Mouse (Mus musculus) CH12.LX (cell line): ENCODE data around the gene Clasrp. TPM values are rescaled to one million over a fixed set of nuclear protein-coding genes. Genes with fewer than 3 reads are reported as not detected.
A peak's percentile ranks its signal among the peaks of the same experiment; 100 is the strongest.

Experiments
- DNase-seq: peaks from one replicate; pipeline ENCODE4 v3.0.0-alpha.2; 2013; ENCODE audit errors: extremely low read depth
- H3K27ac ChIP-seq: 2 replicates; pipeline ENCODE4 v1.5.1; 2012; ENCODE audit warnings: low read depth, mild to moderate bottlenecking, control low read depth, moderate library complexity; ENCODE audit not compliant: insufficient read depth
- H3K27me3 ChIP-seq: replicated peaks from 2 replicates; pipeline ENCODE3; 2012; ENCODE audit warnings: inconsistent platforms
- H3K36me3 ChIP-seq, 2 experiments: replicated peaks in 1 of 2; 2 replicates each; pipeline versions ENCODE3 to v1.6.1; 2012; ENCODE audit warnings: inconsistent platforms in 1 of 2, low read length in 1 of 2, mild to moderate bottlenecking in 1 of 2, mixed read lengths in 1 of 2, moderate library complexity in 1 of 2; ENCODE audit not compliant: control insufficient read depth in 1 of 2, insufficient read depth in 1 of 2
- H3K4me1 ChIP-seq, 2 experiments: 2 replicates each; pipeline ENCODE4 v1.6.1; 2012; ENCODE audit warnings: inconsistent platforms in 1 of 2, moderate library complexity in 1 of 2; ENCODE audit not compliant: insufficient read depth in 2 of 2, control insufficient read depth in 1 of 2
- H3K4me2 ChIP-seq: 2 replicates; pipeline ENCODE4 v1.6.1; 2012; ENCODE audit warnings: low read depth, mild to moderate bottlenecking, control low read depth; ENCODE audit not compliant: poor library complexity, insufficient read depth, severe bottlenecking
- H3K4me3 ChIP-seq, 3 experiments: fragments of 150-350 bp in 1 of 3; sonication (generic) in 1 of 3; replicated peaks in 1 of 3; 2 replicates each; pipeline versions ENCODE3 to v1.5.1; 2011 to 2012; ENCODE audit warnings: low read depth in 2 of 3, low read length in 2 of 3, mild to moderate bottlenecking in 2 of 3, moderate library complexity in 2 of 3, control low read depth in 1 of 3, improper control_type of control experiment in 1 of 3, inconsistent platforms in 1 of 3, mixed read lengths in 1 of 3; ENCODE audit not compliant: poor library complexity in 1 of 3
- H3K79me2 ChIP-seq: replicated peaks from 2 replicates; pipeline ENCODE4 v1.6.1; 2012; ENCODE audit warnings: mild to moderate bottlenecking, moderate library complexity; ENCODE audit not compliant: control insufficient read depth, poor library complexity, insufficient read depth, severe bottlenecking; ENCODE audit errors: extremely low read depth
- H3K9ac ChIP-seq: 2 replicates; pipeline ENCODE4 v1.6.1; 2012; ENCODE audit warnings: low read depth, mild to moderate bottlenecking, control low read depth, moderate library complexity; ENCODE audit not compliant: insufficient read depth
- H3K9me3 ChIP-seq: replicated peaks from 2 replicates; pipeline ENCODE3; 2012; ENCODE audit warnings: low read length, inconsistent platforms, mixed read lengths
- BHLHE40 ChIP-seq: IDR thresholded peaks from 2 replicates; pipeline ENCODE4 v1.6.1; 2011; ENCODE audit warnings: mild to moderate bottlenecking, low read depth, low read length, improper control_type of control experiment
- CHD1 ChIP-seq: IDR thresholded peaks from 2 replicates; pipeline ENCODE4 v1.6.1; 2012; ENCODE audit warnings: low read depth, low read length, improper control_type of control experiment, inconsistent platforms
- CHD2 ChIP-seq: IDR thresholded peaks from 2 replicates; pipeline ENCODE4 v1.6.1; 2011; ENCODE audit warnings: low read length, improper control_type of control experiment
- CTCF ChIP-seq, 2 experiments: IDR thresholded peaks in 1 of 2; conservative IDR thresholded peaks in 1 of 2; 2 replicates each; pipeline ENCODE4 v1.5.1; 2011 to 2012; ENCODE audit warnings: low read depth in 2 of 2, low read length in 2 of 2, improper control_type of control experiment in 1 of 2, inconsistent platforms in 1 of 2, mild to moderate bottlenecking in 1 of 2, moderate library complexity in 1 of 2
- E2F4 ChIP-seq: IDR thresholded peaks from 2 replicates; pipeline ENCODE4 v1.6.1; 2011; ENCODE audit warnings: low read depth, low read length, improper control_type of control experiment; ENCODE audit not compliant: insufficient replicate concordance
- ELF1 ChIP-seq: IDR thresholded peaks from 2 replicates; pipeline ENCODE4 v1.6.1; 2014; ENCODE audit warnings: low read depth, mild to moderate bottlenecking, inconsistent platforms, low read length, improper control_type of control experiment
- EP300 ChIP-seq: IDR thresholded peaks from 2 replicates; pipeline ENCODE4 v1.6.1; 2011; ENCODE audit warnings: low read length, improper control_type of control experiment
- ETS1 ChIP-seq: conservative IDR thresholded peaks from 2 replicates; pipeline ENCODE4 v1.6.1; 2012; ENCODE audit warnings: low read depth, mild to moderate bottlenecking, inconsistent platforms, low read length, improper control_type of control experiment, moderate library complexity
- GABPA ChIP-seq: IDR thresholded peaks from 2 replicates; pipeline ENCODE4 v1.6.1; 2012; ENCODE audit warnings: low read depth, low read length, improper control_type of control experiment, inconsistent platforms; ENCODE audit not compliant: insufficient replicate concordance
- HCFC1 ChIP-seq: IDR thresholded peaks from 2 replicates; pipeline ENCODE4 v1.6.1; 2012; ENCODE audit warnings: low read depth, mild to moderate bottlenecking, inconsistent platforms, low read length, improper control_type of control experiment
- IRF4 ChIP-seq: IDR thresholded peaks from 2 replicates; pipeline ENCODE4 v1.6.1; 2014; ENCODE audit warnings: low read depth, mild to moderate bottlenecking, inconsistent platforms, low read length, improper control_type of control experiment
- JUN ChIP-seq: IDR thresholded peaks from 2 replicates; pipeline ENCODE4 v1.6.1; 2011; ENCODE audit warnings: low read depth, mild to moderate bottlenecking, low read length, improper control_type of control experiment, moderate library complexity; ENCODE audit not compliant: insufficient read depth
- JUND ChIP-seq: conservative IDR thresholded peaks from 2 replicates; pipeline ENCODE4 v1.6.1; 2011; ENCODE audit warnings: low read depth, low read length, improper control_type of control experiment
- KAT2A ChIP-seq: IDR thresholded peaks from 2 replicates; pipeline ENCODE4 v1.6.1; 2012; ENCODE audit warnings: low read length, improper control_type of control experiment, inconsistent platforms; ENCODE audit not compliant: insufficient replicate concordance
- MAFK ChIP-seq: IDR thresholded peaks from 2 replicates; pipeline ENCODE4 v1.6.1; 2011; ENCODE audit warnings: low read length, improper control_type of control experiment; ENCODE audit not compliant: insufficient replicate concordance
- MAX ChIP-seq: IDR thresholded peaks from 2 replicates; pipeline ENCODE4 v1.6.1; 2011; ENCODE audit warnings: low read length, improper control_type of control experiment
- MAZ ChIP-seq: IDR thresholded peaks from 2 replicates; pipeline ENCODE4 v1.6.1; 2012; ENCODE audit warnings: low read depth, mild to moderate bottlenecking, inconsistent platforms, low read length, improper control_type of control experiment, moderate library complexity
- MEF2A ChIP-seq: IDR thresholded peaks from 2 replicates; pipeline ENCODE4 v1.6.1; 2014; ENCODE audit warnings: low read depth, mild to moderate bottlenecking, inconsistent platforms, low read length, improper control_type of control experiment, borderline replicate concordance
- MXI1 ChIP-seq: IDR thresholded peaks from 2 replicates; pipeline ENCODE4 v1.6.1; 2011; ENCODE audit warnings: mild to moderate bottlenecking, low read depth, low read length, improper control_type of control experiment
- MYC ChIP-seq: IDR thresholded peaks from 2 replicates; pipeline ENCODE4 v1.6.1; 2011; ENCODE audit warnings: low read depth, mild to moderate bottlenecking, improper control_type of control experiment, low read length
- NELFE ChIP-seq: IDR thresholded peaks from 2 replicates; pipeline ENCODE4 v1.6.1; 2011; ENCODE audit warnings: low read depth, low read length, improper control_type of control experiment
- NRF1 ChIP-seq: IDR thresholded peaks from 2 replicates; pipeline ENCODE4 v1.6.1; 2014; ENCODE audit warnings: low read depth, mild to moderate bottlenecking, inconsistent platforms, low read length, improper control_type of control experiment, moderate library complexity
- PAX5 ChIP-seq: IDR thresholded peaks from 2 replicates; pipeline ENCODE4 v1.6.1; 2012; ENCODE audit warnings: low read length, inconsistent platforms, mixed read lengths
- POLR2A ChIP-seq: IDR thresholded peaks from 2 replicates; pipeline ENCODE4 v1.6.1; 2011; ENCODE audit warnings: low read depth, mild to moderate bottlenecking, improper control_type of control experiment, low read length
- POLR2AphosphoS2 ChIP-seq: IDR thresholded peaks from 2 replicates; pipeline ENCODE4 v1.6.1; 2011; ENCODE audit warnings: low read depth, low read length, improper control_type of control experiment
- RAD21 ChIP-seq: IDR thresholded peaks from 2 replicates; pipeline ENCODE4 v1.6.1; 2011; ENCODE audit warnings: low read depth, mild to moderate bottlenecking, low read length, improper control_type of control experiment, moderate library complexity
- RCOR1 ChIP-seq: conservative IDR thresholded peaks from 2 replicates; pipeline ENCODE4 v1.6.1; 2012; ENCODE audit warnings: low read depth, mild to moderate bottlenecking, inconsistent platforms, low read length, improper control_type of control experiment
- SIN3A ChIP-seq: IDR thresholded peaks from 2 replicates; pipeline ENCODE4 v1.6.1; 2012; ENCODE audit warnings: low read length, improper control_type of control experiment, inconsistent platforms
- SMC3 ChIP-seq: IDR thresholded peaks from 2 replicates; pipeline ENCODE4 v1.6.1; 2011; ENCODE audit warnings: low read depth, low read length, improper control_type of control experiment
- TBP ChIP-seq: conservative IDR thresholded peaks from 2 replicates; pipeline ENCODE4 v1.6.1; 2011; ENCODE audit warnings: low read depth, low read length, improper control_type of control experiment
- TCF12 ChIP-seq: IDR thresholded peaks from 2 replicates; pipeline ENCODE4 v1.6.1; 2014; ENCODE audit warnings: low read depth, mild to moderate bottlenecking, inconsistent platforms, low read length, improper control_type of control experiment
- UBTF ChIP-seq: IDR thresholded peaks from 2 replicates; pipeline ENCODE4 v1.6.1; 2012; ENCODE audit warnings: low read depth, mild to moderate bottlenecking, inconsistent platforms, low read length, improper control_type of control experiment, moderate library complexity
- USF1 ChIP-seq: IDR thresholded peaks from 2 replicates; pipeline ENCODE4 v1.6.1; 2014; ENCODE audit warnings: low read depth, mild to moderate bottlenecking, inconsistent platforms, low read length, improper control_type of control experiment
- USF2 ChIP-seq: conservative IDR thresholded peaks from 2 replicates; pipeline ENCODE4 v1.6.1; 2011; ENCODE audit warnings: low read depth, low read length, improper control_type of control experiment
- ZC3H11A ChIP-seq: IDR thresholded peaks from 2 replicates; pipeline ENCODE4 v1.6.1; 2012; ENCODE audit warnings: low read depth, mild to moderate bottlenecking, inconsistent platforms, low read length, improper control_type of control experiment
- ZKSCAN1 ChIP-seq: IDR thresholded peaks from 2 replicates; pipeline ENCODE4 v1.6.1; 2012; ENCODE audit warnings: low read depth, inconsistent platforms, low read length, improper control_type of control experiment, borderline replicate concordance
- ZMIZ1 ChIP-seq: IDR thresholded peaks from 2 replicates; pipeline ENCODE4 v1.6.1; 2012; ENCODE audit warnings: low read depth, mild to moderate bottlenecking, inconsistent platforms, low read length, improper control_type of control experiment
- ZNF384 ChIP-seq: IDR thresholded peaks from 2 replicates; pipeline ENCODE4 v1.6.1; 2012; ENCODE audit warnings: low read depth, low read length, improper control_type of control experiment, inconsistent platforms
- dilution Hi-C: fragments of 300-500 bp; cut with MboI; formaldehyde crosslinking; loops from 2 replicates; pipeline ENCODE4 v1.14.3; 2020; ENCODE audit warnings: low sequenced_read_pairs; ENCODE audit not compliant: extremely low pct_unique_long_range_greater_than_20kb, extremely low pct_ligation_motif_present
- in situ Hi-C: fragments of 300-500 bp; cut with MboI; formaldehyde crosslinking; loops from 3 replicates; pipeline ENCODE4 v1.14.3; 2019; ENCODE audit warnings: low sequenced_read_pairs, low pct_ligation_motif_present, low pct_unique_long_range_greater_than_20kb, mixed read lengths
- polyA plus RNA-seq: library from polyadenylated mRNA; unstranded; fragments of >175 nt; gene quantifications from 2 replicates; pipeline ENCODE4 v1.2.1, GENCODE M21; 2012; ENCODE audit warnings: low read depth; ENCODE audit not compliant: insufficient read length
- total RNA-seq, 2 experiments: library from RNA; depleted of rRNA; stranded (reverse); fragments of 300-350 nt in 1 of 2; fragments of >200 nt in 1 of 2; gene quantifications; 2 replicates each; pipeline ENCODE4 v1.2.3; 2012 to 2014

Clasrp gene
- total and polyA plus RNA-seq, 3 experiments: 14.5 to 59.4 (median 45.4) TPM

- in situ Hi-C loops (loop anchor here (25.0 kb wide), 1 partner anchor 150 kb away; the partner anchor contains the start of genes Ckm and Klc3), dilution Hi-C loops (no loop called here)
- no peak for TF ChIP-seq PAX5
- TF ChIP-seq MAX: peak; percentile 81
- no peak for TF ChIP-seq JUND
- TF ChIP-seq RCOR1: no peak
- TF ChIP-seq CHD2: peak; percentile 85
- TF ChIP-seq GABPA: no peak
- peak; percentile 100 for TF ChIP-seq ZC3H11A
- TF ChIP-seq IRF4: peak; percentile 69
- no peak; the same call in 1 of the 2 replicates for TF ChIP-seq TCF12
- peak; percentile 69; the same call in 1 of the 2 replicates for TF ChIP-seq KAT2A
- no peak for TF ChIP-seq CTCF (conservative IDR thresholded peaks at IDR 0.05 in 1 of 2, IDR thresholded peaks at IDR 0.05 in 1 of 2; ENCODE audit: low read depth in 2 of 2, low read length in 2 of 2)
- TF ChIP-seq TBP: peak; percentile 51; the same call in 1 of the 2 replicates
- TF ChIP-seq ETS1: 0 out of 2 replicates have a peak, but pooled peaks have one; percentile 24
- no peak for TF ChIP-seq E2F4
- TF ChIP-seq BHLHE40: peak; percentile 99
- TF ChIP-seq POLR2A: peak; percentile 68
- peak; percentile 80; the same call in 1 of the 2 replicates for TF ChIP-seq MYC
- no peak for TF ChIP-seq ZKSCAN1
- TF ChIP-seq NRF1: peak; percentile 96
- 0 out of 2 replicates have a peak, but pooled peaks have one; percentile 2 for TF ChIP-seq ZNF384
- TF ChIP-seq UBTF: peak; percentile 88
- TF ChIP-seq SMC3: no peak
- peak; percentile 88 for TF ChIP-seq HCFC1
- TF ChIP-seq NELFE: peak; percentile 42
- peak; percentile 69 for TF ChIP-seq MXI1
- peak; percentile 61; the same call in 1 of the 2 replicates for TF ChIP-seq ELF1
- no peak for TF ChIP-seq RAD21
- no peak for TF ChIP-seq JUN
- TF ChIP-seq ZMIZ1: no peak; the same call in 1 of the 2 replicates
- TF ChIP-seq MAFK: no peak
- TF ChIP-seq CHD1: no peak
- peak; percentile 99 for TF ChIP-seq MAZ
- peak; percentile 72 for TF ChIP-seq MEF2A
- peak; percentile 57; the same call in 1 of the 2 replicates for TF ChIP-seq POLR2AphosphoS2
- no peak for TF ChIP-seq USF2
- no peak for TF ChIP-seq EP300
- no peak for TF ChIP-seq USF1
- peak; percentile 68 for TF ChIP-seq SIN3A
- H3K36me3 ChIP-seq: peaks cover 27 to 66% of the 10 kb centered on the region in 2 experiments
- H3K4me1 ChIP-seq: peaks cover 8 to 44% of the 10 kb centered on the region in 2 experiments
- H3K27me3 ChIP-seq: no peaks in the 10 kb centered on the region
- peaks cover 13% of the 10 kb centered on the region for H3K9me3 ChIP-seq
- H3K4me3 ChIP-seq: peak overlapping the region; percentile 88 to 98 (median 91)
- peak overlapping the region; percentile 93 for H3K9ac ChIP-seq
- peaks cover 41% of the 10 kb centered on the region for H3K79me2 ChIP-seq
- H3K27ac ChIP-seq: peak overlapping the region; percentile 69
- H3K4me2 ChIP-seq: peak overlapping the region; percentile 71
- DNase-seq: peak; percentile 85
Measured at GRCm38 (mm10) chr7:19561765-19562642, 42.3 kb downstream of the Clasrp start.
